Mouse (Mus musculus): ENCODE results near the gene Stk24.

Gene Stk24

GRCm38 (mm10) chr14:121365991-121366728 is 13.7 kb downstream of the Stk24 start:
- TF ChIP-seq GATA4 (IDR thresholded peaks at IDR 0.05; ENCODE audit: insufficient replicate concordance, low read length) = no peak

- no peak for TF ChIP-seq GATA4 (IDR thresholded peaks at IDR 0.05; ENCODE audit: insufficient replicate concordance, low read length)
Measured at GRCm38 (mm10) chr14:121365390-121365789, 14.4 kb downstream of the Stk24 start.

- TF ChIP-seq GATA4 (IDR thresholded peaks at IDR 0.05; ENCODE audit: insufficient replicate concordance, low read length) = no peak
Measured at GRCm38 (mm10) chr14:121364282-121364681, 15.5 kb downstream of the Stk24 start.

GRCm38 (mm10) chr14:121361319-121362114 is 18.3 kb downstream of the Stk24 start:
- TF ChIP-seq GATA4 (IDR thresholded peaks at IDR 0.05; ENCODE audit: insufficient replicate concordance, low read length) = no peak

- TF ChIP-seq GATA4 (IDR thresholded peaks at IDR 0.05; ENCODE audit: insufficient replicate concordance, low read length) = no peak
Measured at GRCm38 (mm10) chr14:121359850-121360249, 20.0 kb downstream of the Stk24 start.

GRCm38 (mm10) chr14:121359015-121359414 is 20.8 kb downstream of the Stk24 start:
- no peak for TF ChIP-seq GATA4 (IDR thresholded peaks at IDR 0.05; ENCODE audit: insufficient replicate concordance, low read length)

GRCm38 (mm10) chr14:121358327-121358726 is 21.5 kb downstream of the Stk24 start:
- no peak for TF ChIP-seq GATA4 (IDR thresholded peaks at IDR 0.05; ENCODE audit: insufficient replicate concordance, low read length)

- TF ChIP-seq GATA4 (IDR thresholded peaks at IDR 0.05; ENCODE audit: insufficient replicate concordance, low read length) = no peak
Measured at GRCm38 (mm10) chr14:121356336-121356862, 23.4 kb downstream of the Stk24 start.

- TF ChIP-seq GATA4 (IDR thresholded peaks at IDR 0.05; ENCODE audit: insufficient replicate concordance, low read length) = no peak
Measured at GRCm38 (mm10) chr14:121355732-121356131, 24.1 kb downstream of the Stk24 start.

GRCm38 (mm10) chr14:121353648-121354377 is 26.0 kb downstream of the Stk24 start:
- no peak for TF ChIP-seq GATA4 (IDR thresholded peaks at IDR 0.05; ENCODE audit: insufficient replicate concordance, low read length)

GRCm38 (mm10) chr14:121352744-121353143 is 27.1 kb downstream of the Stk24 start:
- TF ChIP-seq GATA4 (IDR thresholded peaks at IDR 0.05; ENCODE audit: insufficient replicate concordance, low read length) = no peak

GRCm38 (mm10) chr14:121351737-121352136 is 28.1 kb downstream of the Stk24 start:
- TF ChIP-seq GATA4 (IDR thresholded peaks at IDR 0.05; ENCODE audit: insufficient replicate concordance, low read length) = no peak

GRCm38 (mm10) chr14:121350011-121350410 is 29.8 kb downstream of the Stk24 start:
- TF ChIP-seq GATA4 (IDR thresholded peaks at IDR 0.05; ENCODE audit: insufficient replicate concordance, low read length) = no peak

- no peak for TF ChIP-seq GATA4 (IDR thresholded peaks at IDR 0.05; ENCODE audit: insufficient replicate concordance, low read length)
Measured at GRCm38 (mm10) chr14:121349291-121349690, 30.5 kb downstream of the Stk24 start.

- TF ChIP-seq GATA4 (IDR thresholded peaks at IDR 0.05; ENCODE audit: insufficient replicate concordance, low read length) = no peak
Measured at GRCm38 (mm10) chr14:121348256-121348655, 31.6 kb downstream of the Stk24 start.
